Comparison of ENCODE assay signal across 8 mouse cellular contexts in genomic region chr2:128284822-128285421, GRCm38 (mm10).
DNase-seq lines count a peak whose midpoint lies in the region; ATAC-seq and TF ChIP-seq lines count a peak whose summit lies in the region.

No protein-coding gene starts in this region.

- no peak overlapping the region for H3K4me3 ChIP-seq in liver, adult 2 months (ENCODE audit: insufficient read depth, low read depth, low read length)
- H3K4me3 ChIP-seq in liver, embryonic 11.5 days (ENCODE audit: low read depth, low read length): no peak overlapping the region
- no peak overlapping the region for H3K4me3 ChIP-seq in embryonic facial prominence, embryonic 14.5 days (ENCODE audit: low read depth, low read length)
- H3K4me3 ChIP-seq in heart, embryonic 13.5 days: no peak overlapping the region
- H3K4me3 ChIP-seq in lung, embryonic 15.5 days: no peak overlapping the region

- TF ChIP-seq CTCF in liver, adult 2 months (IDR thresholded peaks at IDR 0.05; ENCODE audit: low read depth, low read length): no peak

- 51% methylated on average over 7 of the region's 7 CpGs for WGBS in liver, adult 2 months
- 76% methylated on average over 7 of the region's 7 CpGs for WGBS in liver, embryonic 11.5 days
- WGBS in embryonic facial prominence, embryonic 14.5 days: 54% methylated on average over 7 of the region's 7 CpGs
- WGBS in heart, embryonic 13.5 days: 43% methylated on average over 7 of the region's 7 CpGs
- 38% methylated on average over 7 of the region's 7 CpGs for WGBS in lung, embryonic 15.5 days

- no peaks in the 10 kb centered on the region for H3K4me1 ChIP-seq in liver, adult 2 months (ENCODE audit: control insufficient read depth, insufficient read depth, low read length)
- H3K4me1 ChIP-seq in liver, embryonic 11.5 days (replicated peaks; ENCODE audit: control insufficient read depth, insufficient read depth, low read length): no peaks in the 10 kb centered on the region; the same call in 1 of the 2 replicates
- peaks cover 7% of the 10 kb centered on the region for H3K4me1 ChIP-seq in embryonic facial prominence, embryonic 14.5 days (ENCODE audit: control insufficient read depth, insufficient read depth, low read length)
- H3K4me1 ChIP-seq in heart, embryonic 13.5 days: peaks cover 50% of the 10 kb centered on the region
- peaks cover 33% of the 10 kb centered on the region for H3K4me1 ChIP-seq in lung, embryonic 15.5 days

- TF ChIP-seq POLR2A in liver, adult 2 months (IDR thresholded peaks at IDR 0.05; ENCODE audit: extremely low read depth, insufficient read depth, low read length): no peak

- no peaks in the 10 kb centered on the region for H3K9me3 ChIP-seq in liver, embryonic 11.5 days (ENCODE audit: control insufficient read depth, low read length)
- H3K9me3 ChIP-seq in embryonic facial prominence, embryonic 14.5 days (ENCODE audit: control insufficient read depth, low read length): no peaks in the 10 kb centered on the region
- no peaks in the 10 kb centered on the region for H3K9me3 ChIP-seq in heart, embryonic 13.5 days
- H3K9me3 ChIP-seq in lung, embryonic 15.5 days: no peaks in the 10 kb centered on the region

- peak; percentile 18 for DNase-seq in liver, adult 2 months (ENCODE audit: extremely low read depth, low read depth, low spot score)
- no peak for DNase-seq in liver, embryonic 11.5 days (ENCODE audit: low spot score)
- DNase-seq in embryonic facial prominence, embryonic 14.5 days (ENCODE audit: low spot score): peak; percentile 87
- peak; percentile 85 to 88 for DNase-seq in kidney, postnatal 36 days
- peak; percentile 73 to 74 for DNase-seq in right cerebral cortex, postnatal 10 days (ENCODE audit: low spot score in 2 of 2)
- DNase-seq in thymus, postnatal 25 days: no peak

- H3K36me3 ChIP-seq in liver, adult 2 months (ENCODE audit: control insufficient read depth, insufficient read depth, low read length): no peaks in the 10 kb centered on the region
- H3K36me3 ChIP-seq in liver, embryonic 11.5 days (ENCODE audit: control insufficient read depth, insufficient read depth, low read length): no peaks in the 10 kb centered on the region
- no peaks in the 10 kb centered on the region for H3K36me3 ChIP-seq in embryonic facial prominence, embryonic 14.5 days (ENCODE audit: control insufficient read depth, insufficient read depth, low read length)
- no peaks in the 10 kb centered on the region for H3K36me3 ChIP-seq in heart, embryonic 13.5 days
- no peaks in the 10 kb centered on the region for H3K36me3 ChIP-seq in lung, embryonic 15.5 days

- H3K4me2 ChIP-seq in liver, embryonic 11.5 days: no peak overlapping the region
- H3K4me2 ChIP-seq in embryonic facial prominence, embryonic 14.5 days (ENCODE audit: low read depth, low read length): no peak overlapping the region
- H3K4me2 ChIP-seq in heart, embryonic 13.5 days: no peak overlapping the region
- H3K4me2 ChIP-seq in lung, embryonic 15.5 days: 0 out of 2 replicates have a peak overlapping the region, but pooled peaks have one; percentile 6

- H3K27me3 ChIP-seq in liver, adult 2 months (ENCODE audit: control insufficient read depth, insufficient read depth, low read length): no peaks in the 10 kb centered on the region
- H3K27me3 ChIP-seq in liver, embryonic 11.5 days (replicated peaks; ENCODE audit: control insufficient read depth, insufficient read depth, low read length): no peaks in the 10 kb centered on the region
- no peaks in the 10 kb centered on the region for H3K27me3 ChIP-seq in embryonic facial prominence, embryonic 14.5 days (replicated peaks; ENCODE audit: control insufficient read depth, insufficient read depth, low read length)
- no peaks in the 10 kb centered on the region for H3K27me3 ChIP-seq in heart, embryonic 13.5 days (replicated peaks)
- no peaks in the 10 kb centered on the region for H3K27me3 ChIP-seq in lung, embryonic 15.5 days

- no peak overlapping the region for H3K9ac ChIP-seq in liver, adult 2 months (ENCODE audit: low read depth, low read length)
- H3K9ac ChIP-seq in liver, embryonic 11.5 days (ENCODE audit: low read depth, low read length): no peak overlapping the region
- no peak overlapping the region for H3K9ac ChIP-seq in embryonic facial prominence, embryonic 14.5 days (ENCODE audit: low read depth, low read length)
- H3K9ac ChIP-seq in heart, embryonic 13.5 days: no peak overlapping the region
- H3K9ac ChIP-seq in lung, embryonic 15.5 days: no peak overlapping the region

- H3K27ac ChIP-seq in liver, adult 2 months (replicated peaks; ENCODE audit: insufficient read depth, low read depth, low read length): no peak overlapping the region
- H3K27ac ChIP-seq in liver, embryonic 11.5 days (ENCODE audit: low read depth, low read length): no peak overlapping the region
- H3K27ac ChIP-seq in embryonic facial prominence, embryonic 14.5 days (replicated peaks; ENCODE audit: low read depth, low read length): no peak overlapping the region
- peak overlapping the region; percentile 60 for H3K27ac ChIP-seq in heart, embryonic 13.5 days (replicated peaks)
- H3K27ac ChIP-seq in lung, embryonic 15.5 days: peak overlapping the region; percentile 20; the same call in 1 of the 2 replicates

- H3K79me2 ChIP-seq in liver, adult 2 months (ENCODE audit: control insufficient read depth, insufficient read depth, low read length): no peaks in the 10 kb centered on the region

- ATAC-seq in liver, embryonic 11.5 days (replicated peaks; ENCODE audit: low FRiP score): no peak
- ATAC-seq in embryonic facial prominence, embryonic 14.5 days (ENCODE audit: low read depth): peak; percentile 70
- peak; percentile 67; the same call in 1 of the 2 replicates for ATAC-seq in heart, embryonic 13.5 days (ENCODE audit: extremely low read depth, insufficient number of reproducible peaks, low FRiP score, low TSS enrichment)
- peak; percentile 90 for ATAC-seq in lung, embryonic 15.5 days (ENCODE audit: borderline replicate concordance, extremely low read depth, low FRiP score, low TSS enrichment)

Comparison
In these comparisons a context has a peak if more than half of its experiments do, and no peak if none do; other contexts are left out.
1. DNase-seq: peak in liver, adult 2 months (single experiment), embryonic facial prominence, embryonic 14.5 days (single experiment), kidney, postnatal 36 days (2 of 2) and right cerebral cortex, postnatal 10 days (2 of 2); none in liver, embryonic 11.5 days (single experiment) and thymus, postnatal 25 days (single experiment).
2. H3K27ac ChIP-seq: peak in heart, embryonic 13.5 days (single experiment) and lung, embryonic 15.5 days (single experiment); none in liver, adult 2 months (single experiment), liver, embryonic 11.5 days (single experiment) and embryonic facial prominence, embryonic 14.5 days (single experiment).